Mouse (Mus musculus) brain, embryonic 18.5 days (tissue): ENCODE measurements at regions not wholly inside any gene's neighbourhood (a gene's known extent, or its start where the extent isn't known, plus 50 kb on each side); places are given as distances from the start of the nearest gene placed in this dataset.
"Not testable (repeated sequence)": the region's sequence is repeated elsewhere in the genome, so short reads cannot be mapped to it uniquely, and the experiment has no call there.

ENCODE experiments used
- DNase-seq: peaks from one replicate; pipeline ENCODE4 v3.0.0-alpha.2; 2012; ENCODE audit warnings: low read depth, low spot score

DNA sequence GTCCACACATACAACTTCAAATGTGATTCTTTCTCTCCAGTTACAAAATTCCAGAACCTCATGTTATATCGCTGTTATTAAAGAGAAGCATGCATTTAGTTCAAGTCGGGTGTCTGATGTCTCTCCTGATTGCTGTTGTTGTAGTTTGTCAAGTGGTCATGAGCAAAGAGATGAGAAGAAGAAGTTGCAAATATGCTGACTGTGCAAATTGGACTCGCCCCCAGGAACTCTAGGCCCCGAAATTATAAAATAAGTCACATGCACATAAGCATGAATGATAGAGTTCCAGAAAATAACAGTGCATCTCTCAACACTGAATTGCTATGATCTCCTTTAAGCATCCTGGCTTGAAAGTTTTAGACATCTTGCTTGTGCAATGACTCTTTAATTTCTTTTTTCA is 53.3 kb downstream of the Kif2b start:
- DNase-seq, result no peak

- no peak for DNase-seq
These were observed 98.1 kb downstream of the Kif2b start for GRCm38 (mm10) chr11:91479236-91479635.

GRCm38 (mm10) chr11:91463578-91464401 is 113.6 kb downstream of the Kif2b start:
- DNase-seq, result no peak

- DNase-seq, result no peak
These were observed 115.4 kb downstream of the Kif2b start for GRCm38 (mm10) chr11:91461946-91462345.

DNA sequence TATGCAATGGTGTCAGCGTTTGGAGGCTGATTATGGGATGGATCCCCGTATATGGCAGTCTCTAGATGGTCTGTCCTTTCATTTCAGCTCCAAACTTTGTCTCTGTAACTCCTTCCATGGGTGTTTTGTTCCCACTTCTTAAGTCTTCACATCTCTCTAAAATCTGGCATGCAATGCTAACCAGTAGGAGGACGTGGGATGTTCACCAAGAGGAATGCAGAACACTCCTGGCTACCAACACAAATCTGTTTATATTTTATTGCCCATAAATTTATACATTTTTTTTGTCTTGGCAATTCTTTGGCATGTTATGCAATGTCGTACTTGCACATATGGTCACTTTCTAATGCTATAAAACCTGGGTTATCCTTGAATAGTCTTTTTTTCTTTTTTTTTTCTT is 135.0 kb downstream of the Kif2b start:
- no peak for DNase-seq

DNA sequence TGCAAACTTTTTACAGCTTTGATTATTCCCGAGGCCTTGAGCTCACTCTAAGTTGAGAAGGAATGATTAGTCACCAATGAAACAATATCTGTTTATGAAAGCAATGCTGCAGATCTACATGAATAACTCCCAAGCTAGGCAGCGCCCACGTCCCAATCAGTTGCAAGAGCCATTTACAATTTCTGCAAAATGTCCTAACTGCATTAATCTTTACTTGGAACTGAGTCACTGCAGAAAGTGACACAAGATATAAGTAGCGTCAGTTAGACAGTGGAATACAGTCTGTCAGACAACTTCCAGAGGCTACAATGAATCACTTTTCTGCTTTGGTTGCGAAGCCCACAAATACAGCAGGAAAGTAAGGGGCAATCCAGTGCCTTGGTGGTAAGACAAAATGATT is 145.2 kb downstream of the Kif2b start:
- no peak for DNase-seq

DNA sequence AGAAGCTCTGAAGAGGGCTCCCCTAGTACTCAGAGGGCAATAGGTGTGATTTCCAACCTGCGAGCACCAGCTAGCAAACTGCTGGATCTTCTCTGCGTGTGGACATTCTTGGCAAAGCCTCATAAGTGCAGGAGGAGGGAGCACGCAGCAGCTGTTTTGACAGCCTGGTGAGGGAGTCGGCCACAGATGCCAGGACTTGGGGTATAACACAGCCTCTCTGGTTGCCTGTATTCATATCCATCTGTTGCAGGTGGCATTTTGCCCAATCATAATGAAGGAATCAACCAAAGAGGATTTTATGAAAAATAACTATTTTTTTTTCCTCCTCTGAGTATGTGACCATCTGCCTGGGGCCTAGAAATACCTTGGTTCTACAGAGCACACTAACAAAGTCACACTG is 150.6 kb downstream of the Kif2b start:
- DNase-seq, result peak; percentile 74

DNA sequence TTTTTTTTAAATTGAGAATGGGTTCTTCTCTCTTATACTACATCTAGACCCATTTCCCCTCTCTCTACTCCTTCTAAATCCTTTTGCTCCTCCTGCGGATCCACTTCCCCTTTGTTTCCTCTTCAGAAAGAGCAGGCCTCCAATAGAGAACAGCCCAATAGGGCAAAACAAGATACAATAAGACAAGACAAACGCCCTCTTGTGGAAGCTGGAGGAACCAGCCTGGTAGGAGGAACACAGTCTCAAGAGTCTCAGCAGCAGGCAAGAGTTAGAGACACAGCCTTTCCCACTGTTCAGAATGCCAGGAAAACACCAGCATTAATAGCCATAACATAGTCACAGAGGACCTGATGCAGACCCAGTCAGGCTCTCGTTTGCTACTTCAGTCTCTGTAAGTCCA is 190.2 kb downstream of the Kif2b start:
- DNase-seq, result no peak

DNA sequence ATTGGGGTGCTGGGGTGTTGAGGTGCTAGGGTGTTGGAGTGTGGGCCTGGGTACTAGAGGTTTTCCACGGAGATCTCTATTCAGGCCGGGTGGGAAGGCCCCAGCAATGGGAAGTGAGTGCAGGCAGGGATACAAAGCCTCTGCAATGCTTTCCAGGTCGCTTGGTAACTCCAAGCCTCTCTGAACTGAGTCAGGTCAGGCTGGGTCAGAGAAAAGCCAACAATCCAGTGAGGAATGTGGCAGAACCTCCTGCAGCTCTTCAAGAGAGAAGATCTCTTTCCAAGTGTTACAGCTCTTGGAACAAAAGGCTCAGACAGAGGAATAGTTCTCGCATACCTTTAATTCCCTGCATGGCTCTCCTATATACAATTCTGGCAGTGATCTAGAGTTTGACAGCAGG is 220.3 kb downstream of the Kif2b start:
- no peak for DNase-seq

- no peak for DNase-seq
These were observed 234.7 kb downstream of the Kif2b start for GRCm38 (mm10) chr11:91342629-91343028.

- peak; percentile 37 for DNase-seq
These were observed 244.3 kb downstream of the Kif2b start for GRCm38 (mm10) chr11:91333056-91333455.

DNA sequence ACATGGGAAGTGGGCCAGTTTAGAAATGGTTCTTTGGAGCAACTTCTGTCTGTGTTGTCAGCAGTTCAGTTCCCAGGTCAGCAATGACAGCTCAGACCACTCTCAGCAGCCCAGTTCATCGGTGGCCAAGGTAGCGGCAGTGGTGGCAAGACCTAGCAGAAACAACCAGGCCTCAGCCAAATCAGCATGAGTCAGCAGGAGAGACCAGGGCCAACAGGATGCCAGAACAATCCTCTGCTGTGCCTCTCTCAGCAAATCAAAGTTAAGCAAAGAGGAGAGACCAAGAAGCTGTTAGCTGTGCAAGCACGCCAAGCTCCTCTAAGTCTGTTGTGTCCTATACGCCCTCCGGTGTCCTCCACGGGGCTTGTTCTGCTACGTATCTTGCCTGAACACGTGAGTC is 249.8 kb downstream of the Kif2b start:
- DNase-seq, result no peak

- DNase-seq, result peak; percentile 26
These were observed 267.1 kb downstream of the Kif2b start for GRCm38 (mm10) chr11:91310212-91310742.

DNA sequence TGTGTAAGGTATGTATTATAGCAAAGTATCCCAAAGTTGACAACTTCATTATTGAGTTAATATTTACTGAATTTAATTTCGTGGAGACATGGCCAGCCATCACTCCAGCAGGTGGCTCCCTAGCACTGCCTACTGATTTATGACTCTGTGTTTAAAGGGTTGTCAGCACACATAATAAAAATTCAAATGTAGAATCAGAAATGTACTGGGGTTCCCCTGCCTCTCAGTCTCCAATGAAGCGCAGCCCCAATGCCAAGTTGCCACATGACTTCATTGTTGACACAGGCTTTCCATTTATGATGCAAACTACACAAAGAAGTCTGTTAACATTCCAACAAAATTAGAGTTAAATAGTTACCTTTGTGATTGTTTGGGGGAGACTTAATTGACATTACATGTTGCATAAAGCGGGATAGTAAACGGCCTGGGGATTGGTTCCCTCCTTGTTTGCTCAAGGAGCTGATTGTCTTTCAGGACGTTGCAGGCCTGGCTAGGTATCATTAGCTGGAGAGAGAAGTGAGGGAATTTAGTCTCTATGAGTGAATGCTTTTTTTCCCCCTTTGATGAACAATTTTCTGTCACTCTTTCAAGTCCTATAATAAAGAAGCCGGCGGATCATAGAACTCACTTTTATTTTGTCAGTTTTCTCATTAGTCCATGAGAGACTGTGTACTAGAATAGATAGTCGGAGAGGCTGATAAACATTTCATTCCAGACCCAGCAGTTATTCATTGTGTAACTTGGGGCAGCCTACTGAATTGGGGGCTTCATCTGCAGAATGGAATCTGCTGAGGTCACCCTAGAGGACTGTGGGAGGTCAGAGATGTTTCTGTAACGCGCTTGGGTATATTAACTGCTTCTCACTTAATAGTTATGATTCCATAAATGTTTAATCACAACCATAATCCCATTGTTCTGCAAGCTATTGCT is 287.9 kb downstream of the Kif2b start:
- peak; percentile 24 for DNase-seq

GRCm38 (mm10) chr11:91286376-91286775 is 291.0 kb downstream of the Kif2b start:
- no peak for DNase-seq

DNA sequence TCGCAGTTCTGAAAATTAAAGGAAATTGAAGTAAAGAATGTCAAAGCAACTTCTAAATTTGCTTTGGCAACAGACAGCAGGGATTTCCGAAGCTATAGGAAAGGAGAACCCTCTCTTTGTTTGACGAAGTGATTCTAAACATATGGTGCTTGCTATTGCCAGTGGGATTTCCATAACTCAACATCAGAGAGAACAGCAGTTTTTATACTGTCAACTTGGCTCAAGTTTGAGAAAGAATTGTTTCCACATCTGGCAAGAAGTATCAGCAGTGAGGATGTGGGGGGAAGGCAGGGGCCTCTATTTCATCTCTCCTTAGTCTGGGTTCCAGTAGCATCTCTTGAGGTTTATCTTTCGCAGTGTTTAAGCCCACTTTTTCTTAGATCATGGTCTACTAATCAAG is 315.1 kb downstream of the Kif2b start:
- no peak for DNase-seq

GRCm38 (mm10) chr11:91242061-91242460 is 335.3 kb downstream of the Kif2b start:
- not testable (repeated sequence) for DNase-seq

- no peak for DNase-seq
These were observed 361.2 kb downstream of the Kif2b start for GRCm38 (mm10) chr11:91216158-91216557.

GRCm38 (mm10) chr11:91213104-91213503 is 364.3 kb downstream of the Kif2b start:
- no peak for DNase-seq

GRCm38 (mm10) chr11:91206470-91206869 is 370.9 kb downstream of the Kif2b start:
- no peak for DNase-seq

DNA sequence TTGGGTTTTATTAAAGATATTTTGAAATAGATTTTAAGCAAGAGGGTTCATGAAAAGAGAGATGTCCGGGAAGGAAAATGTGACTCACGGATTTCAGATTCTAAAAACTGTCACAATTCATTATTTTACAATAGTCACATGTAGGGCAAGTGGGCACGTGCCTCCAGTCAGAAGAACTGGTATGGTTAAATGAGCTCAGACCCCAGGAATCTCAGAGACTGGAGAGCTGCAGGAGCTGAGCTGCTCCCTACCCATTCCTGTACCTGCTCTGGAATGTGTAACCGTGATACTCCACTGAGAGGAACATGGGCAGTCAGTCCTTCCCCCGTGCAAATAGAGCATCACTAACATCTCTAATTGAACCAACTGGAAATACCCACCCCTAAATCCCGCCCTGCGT is 372.9 kb downstream of the Kif2b start:
- DNase-seq, result no peak

- DNase-seq, result no peak
These were observed 380.5 kb downstream of the Kif2b start for GRCm38 (mm10) chr11:91196841-91197240.
